Mouse (Mus musculus) lung, adult 10 weeks (tissue): Measurements from ENCODE around the gene Fabp6. TPM values are rescaled to one million over a fixed set of nuclear protein-coding genes. Genes with fewer than 3 reads are reported as not detected.

Source experiments
- polyA plus RNA-seq: library from polyadenylated mRNA; stranded (reverse); fragments of 350-450 nt; fragmentation: Illumina TruSeq; extraction: RNeasy Lipid Tissue Mini Kit (QIAGEN cat#74804); gene quantifications from one replicate; pipeline ENCODE4 v1.2.3, GENCODE M21; 2014; ENCODE audit warnings: low read depth, low replicate concordance; ENCODE audit not compliant: insufficient read depth

Fabp6 gene
- polyA plus RNA-seq = not detected

DNA sequence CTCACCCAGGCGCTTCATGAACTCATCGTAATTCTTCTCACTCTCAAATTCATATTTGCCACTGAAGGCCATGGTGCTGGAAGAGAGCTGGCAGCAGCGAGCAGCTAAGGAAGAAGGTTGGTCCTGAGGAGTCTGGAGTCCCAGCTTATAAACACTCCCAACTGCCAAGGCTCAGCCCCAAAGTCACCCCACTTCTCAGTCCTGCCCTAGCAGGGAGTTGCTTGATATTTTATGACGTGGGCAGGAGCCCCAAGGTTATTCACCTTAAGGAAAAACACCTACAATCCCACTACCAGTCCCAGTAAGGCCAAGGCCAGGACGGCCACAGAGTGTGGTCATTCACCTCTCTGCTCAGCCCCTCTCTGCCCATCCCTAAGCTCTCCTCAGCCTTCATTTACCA lies at the start of gene Fabp6:
Gene Fabp6 (minus strand): TSS at position 101 of the 400 bp plus-strand sequence.

DNA sequence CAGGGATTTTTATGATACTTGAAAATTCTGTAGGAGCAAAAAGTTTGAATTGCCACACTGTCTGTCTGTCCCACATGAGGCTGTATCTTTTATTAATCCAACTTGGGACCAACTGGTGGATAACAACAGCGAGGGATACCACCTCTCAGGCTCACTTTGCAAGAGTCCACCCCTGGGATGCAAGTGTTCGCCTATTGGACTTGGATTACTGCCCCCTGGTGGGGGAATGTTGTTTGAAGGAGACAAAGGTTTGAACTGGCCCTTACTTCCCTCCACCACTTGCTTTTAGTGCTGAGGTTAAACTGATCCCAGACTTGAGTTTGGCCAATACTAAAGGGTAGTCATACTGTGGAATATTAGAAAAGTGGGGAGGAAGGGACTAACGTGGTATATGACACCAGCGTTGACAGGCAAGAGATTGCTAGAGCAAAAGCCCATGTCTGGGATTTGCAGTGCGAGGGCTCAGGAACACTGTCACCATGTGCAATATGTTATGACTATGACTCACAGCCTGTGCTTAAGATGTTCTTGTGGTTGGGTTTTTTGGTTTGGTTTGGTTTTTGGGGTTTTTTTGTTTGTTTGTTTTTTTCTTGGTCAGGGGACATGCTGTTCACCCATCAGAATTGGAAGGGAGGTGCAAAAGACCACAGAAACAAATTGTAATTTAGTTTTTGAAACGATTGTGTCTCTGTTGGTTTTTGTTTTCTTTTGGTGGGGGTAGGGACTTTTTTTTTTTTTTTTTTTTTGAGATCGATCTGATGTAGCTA lies 14.8 kb downstream of the Fabp6 start, which contains the start of gene 4933415A04Rik:
Gene 4933415A04Rik (plus strand): TSS at position 717 of the 767 bp plus-strand sequence.

Other genes with a start within 250 kb of the Fabp6 start
- 154 TPM for gene Pttg1, start 175.3 kb downstream of the Fabp6 start, polyA plus RNA-seq
- gene Slu7, start 167.8 kb downstream of the Fabp6 start, polyA plus RNA-seq = 18.8 TPM
- gene C1qtnf2, start 127.3 kb downstream of the Fabp6 start, polyA plus RNA-seq = 31.9 TPM
- 1.8 TPM for gene Ccnjl, start 72.8 kb downstream of the Fabp6 start, polyA plus RNA-seq
- 0.63 TPM for gene 4933415A04Rik, start 14.5 kb downstream of the Fabp6 start, polyA plus RNA-seq
- gene Pwwp2a, start 80.5 kb upstream of the Fabp6 start, polyA plus RNA-seq = 9.7 TPM
- 31.3 TPM for gene Ttc1, start 146.5 kb upstream of the Fabp6 start, polyA plus RNA-seq